Mouse (Mus musculus) hindbrain, embryonic 13.5 days (tissue): Measurements from ENCODE around the gene Ccl9. TPM values are rescaled to one million over a fixed set of nuclear protein-coding genes. Genes with fewer than 3 reads are reported as not detected.

ENCODE experiments used
- ATAC-seq: fragments of 200-750 bp; cut with Nextera tagmentation; 2 replicates; pipeline ENCODE4 v1.8.0; 2017; ENCODE audit warnings: moderate TSS enrichment; ENCODE audit not compliant: low FRiP score
- H3K27ac ChIP-seq: fragments of 300-500 bp; sonication (generic); 2 replicates; pipeline ENCODE4 v1.5.1; 2015; ENCODE audit warnings: inconsistent platforms, mild to moderate bottlenecking, moderate library complexity
- H3K27me3 ChIP-seq: fragments of 300-500 bp; sonication (generic); 2 replicates; pipeline ENCODE4 v1.6.1; 2015; ENCODE audit warnings: mild to moderate bottlenecking, inconsistent platforms
- H3K36me3 ChIP-seq: fragments of 300-500 bp; sonication (generic); 2 replicates; pipeline ENCODE4 v1.6.1; 2015; ENCODE audit warnings: mild to moderate bottlenecking, inconsistent platforms
- H3K4me1 ChIP-seq: fragments of 300-500 bp; sonication (generic); replicated peaks from 2 replicates; pipeline ENCODE4 v1.6.1; 2015; ENCODE audit warnings: inconsistent platforms
- H3K4me2 ChIP-seq: fragments of 300-500 bp; sonication (generic); 2 replicates; pipeline ENCODE4 v1.6.1; 2015; ENCODE audit warnings: inconsistent platforms, mild to moderate bottlenecking, moderate library complexity
- H3K4me3 ChIP-seq: fragments of 300-500 bp; sonication (generic); 2 replicates; pipeline ENCODE4 v1.5.1; 2015; ENCODE audit warnings: mild to moderate bottlenecking, inconsistent platforms
- H3K9ac ChIP-seq: fragments of 300-500 bp; sonication (generic); 2 replicates; pipeline ENCODE4 v1.6.1; 2015; ENCODE audit warnings: mild to moderate bottlenecking, inconsistent platforms
- H3K9me3 ChIP-seq: fragments of 300-500 bp; sonication (generic); 2 replicates; pipeline ENCODE4 v1.6.1; 2016; ENCODE audit warnings: inconsistent platforms
- WGBS: fragments of 180-500 bp; shearing (Covaris S2); methylation state at CpG from one replicate; pipeline ENCODE4 v1.1.7; 2015; 5-methylcytosine and 5-hydroxymethylcytosine counted together
- polyA plus RNA-seq: library from polyadenylated mRNA; unstranded; fragments of >200 nt; fragmentation: Nextera tagmentation; extraction: Ambion mirVana; gene quantifications from 2 replicates; pipeline ENCODE4 v1.2.1, GENCODE M21; 2015

Gene Ccl9
- polyA plus RNA-seq, 1 experiment from 2014 or later = 4.1 TPM

DNA sequence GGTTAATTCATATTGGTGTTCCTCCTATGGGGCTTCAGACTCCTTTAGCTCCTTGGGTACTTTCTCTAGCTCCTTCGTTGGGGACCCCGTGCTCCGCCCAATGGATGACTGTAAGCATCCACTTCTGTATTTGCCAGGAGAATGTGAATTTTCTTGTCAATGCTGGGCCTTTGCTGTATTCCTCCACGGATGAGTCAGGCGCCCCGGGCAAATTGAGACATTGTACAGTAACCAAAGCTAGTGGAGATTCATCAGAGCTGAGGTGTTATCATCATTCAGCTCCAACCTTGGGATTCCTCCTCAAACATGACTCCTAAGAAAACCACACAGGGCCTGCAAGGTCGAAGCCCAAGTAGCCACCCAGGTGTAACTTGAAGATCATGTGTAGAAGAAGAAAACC, 19.4 kb upstream of the Ccl9 start:
- ATAC-seq = no peak
- H3K4me3 ChIP-seq = no peak overlapping the region
- H3K9ac ChIP-seq = no peak overlapping the region
- no peaks in the 10 kb centered on the region for H3K9me3 ChIP-seq
- no peak overlapping the region for H3K27ac ChIP-seq
- no peaks in the 10 kb centered on the region for H3K36me3 ChIP-seq
- H3K4me2 ChIP-seq = no peak overlapping the region
- 92% methylated on average over 7 of the region's 7 CpGs for WGBS
- H3K4me1 ChIP-seq = no peaks in the 10 kb centered on the region
- no peaks in the 10 kb centered on the region for H3K27me3 ChIP-seq

DNA sequence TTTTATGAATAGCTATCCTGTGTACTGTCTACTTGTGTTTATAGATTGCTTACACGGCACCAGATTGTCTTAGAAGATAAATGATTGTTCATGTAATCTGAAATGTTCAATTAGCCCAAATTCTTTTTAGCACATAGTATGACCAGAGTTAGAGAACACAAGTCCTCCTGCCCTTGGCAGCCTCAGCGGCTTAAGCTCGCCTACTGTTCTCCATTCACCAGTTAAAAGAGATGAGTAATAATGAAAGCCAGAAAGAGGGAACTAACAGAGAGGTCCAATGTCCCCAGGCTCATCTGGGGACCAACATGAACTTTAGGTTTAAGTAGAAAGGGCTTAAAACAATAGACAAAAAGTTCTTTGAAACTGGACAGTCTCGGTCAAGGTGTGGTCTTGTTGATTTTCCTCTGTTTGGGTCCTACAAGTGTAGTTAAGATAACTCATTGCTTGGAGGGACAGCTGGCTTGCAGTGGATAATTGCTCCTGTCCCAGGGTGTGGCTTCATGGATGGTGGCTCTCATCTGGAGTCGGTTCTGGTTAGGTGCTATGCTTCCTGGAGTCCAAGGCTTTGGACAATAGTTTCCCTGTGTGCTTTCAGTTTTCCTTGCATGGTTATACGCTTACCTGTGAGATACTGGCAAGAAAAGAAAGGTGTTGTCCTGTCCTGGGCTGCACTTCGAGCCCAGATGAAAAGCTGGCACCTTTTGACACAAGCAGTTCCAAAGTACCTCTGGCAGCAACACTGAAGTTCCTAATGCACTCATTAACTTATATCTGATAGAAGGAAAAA, 17.4 kb upstream of the Ccl9 start:
- no peak overlapping the region for H3K4me2 ChIP-seq
- H3K4me3 ChIP-seq = no peak overlapping the region
- H3K9me3 ChIP-seq = no peaks in the 10 kb centered on the region
- no peaks in the 10 kb centered on the region for H3K36me3 ChIP-seq
- no peaks in the 10 kb centered on the region for H3K4me1 ChIP-seq
- WGBS = 88% methylated on average over 7 of the region's 7 CpGs
- no peaks in the 10 kb centered on the region for H3K27me3 ChIP-seq
- ATAC-seq = no peak
- H3K27ac ChIP-seq = no peak overlapping the region
- H3K9ac ChIP-seq = no peak overlapping the region

DNA sequence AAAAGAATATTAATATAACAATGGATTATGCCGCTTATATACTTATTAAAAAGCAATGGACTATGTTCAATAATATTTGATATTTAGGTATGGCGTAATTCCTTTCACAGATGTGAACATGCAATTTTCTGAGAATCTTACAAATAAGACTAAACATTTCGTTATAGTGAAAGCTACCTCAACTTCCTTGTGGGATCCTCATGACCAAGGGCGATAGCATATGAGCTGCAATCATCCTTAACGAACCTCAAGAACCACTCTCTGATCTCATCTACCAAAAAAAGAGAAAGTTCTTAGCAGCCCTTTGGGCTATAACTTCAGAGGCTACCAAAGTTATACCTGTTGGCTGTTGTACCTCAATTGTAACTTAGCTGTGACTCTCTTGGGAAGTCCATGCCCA, 15.0 kb upstream of the Ccl9 start:
- 90% methylated on average over 5 of the region's 5 CpGs for WGBS
- no peaks in the 10 kb centered on the region for H3K9me3 ChIP-seq
- no peaks in the 10 kb centered on the region for H3K4me1 ChIP-seq
- no peaks in the 10 kb centered on the region for H3K27me3 ChIP-seq
- no peak overlapping the region for H3K4me2 ChIP-seq
- no peak overlapping the region for H3K27ac ChIP-seq
- no peak overlapping the region for H3K9ac ChIP-seq
- no peak overlapping the region for H3K4me3 ChIP-seq
- H3K36me3 ChIP-seq = no peaks in the 10 kb centered on the region
- no peak for ATAC-seq

DNA sequence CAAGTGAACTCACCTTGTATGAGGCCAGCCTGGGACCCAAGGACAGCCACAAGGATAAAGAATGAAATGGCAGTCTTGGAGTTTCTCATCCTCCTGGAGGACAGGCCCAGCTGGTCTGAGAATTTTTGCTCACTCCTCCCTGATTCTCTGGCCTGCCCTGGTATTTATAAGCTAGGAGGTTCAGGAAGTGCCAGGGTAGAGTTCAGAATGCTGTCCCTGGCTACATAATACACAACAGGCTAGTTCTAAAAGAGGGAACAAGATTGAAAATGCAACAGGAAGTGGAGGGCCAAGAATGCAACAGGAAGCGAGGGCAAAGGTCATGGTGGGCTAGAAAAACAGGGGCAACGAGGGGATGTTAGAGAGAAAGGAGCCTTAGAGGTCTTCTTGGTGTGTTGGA, 14.4 kb upstream of the Ccl9 start, which contains the start of gene Ccl6:
TSS of gene Ccl6 (minus strand) at position 235 of the 400 bp plus-strand sequence.
- Histone ChIP-seq H3K4me1 (no peaks in the 10 kb centered on the region), H3K27me3 (no peaks in the 10 kb centered on the region), H3K9ac (no peak within 1 kb of the TSS), H3K36me3 (no peaks in the 10 kb centered on the region), H3K4me2 (no peak within 1 kb of the TSS), H3K9me3 (no peaks in the 10 kb centered on the region), H3K4me3 (no peak within 1 kb of the TSS), H3K27ac (no peak within 1 kb of the TSS)
- WGBS = 56% methylated on average over 2 of the region's 2 CpGs
- ATAC-seq = no peak

DNA sequence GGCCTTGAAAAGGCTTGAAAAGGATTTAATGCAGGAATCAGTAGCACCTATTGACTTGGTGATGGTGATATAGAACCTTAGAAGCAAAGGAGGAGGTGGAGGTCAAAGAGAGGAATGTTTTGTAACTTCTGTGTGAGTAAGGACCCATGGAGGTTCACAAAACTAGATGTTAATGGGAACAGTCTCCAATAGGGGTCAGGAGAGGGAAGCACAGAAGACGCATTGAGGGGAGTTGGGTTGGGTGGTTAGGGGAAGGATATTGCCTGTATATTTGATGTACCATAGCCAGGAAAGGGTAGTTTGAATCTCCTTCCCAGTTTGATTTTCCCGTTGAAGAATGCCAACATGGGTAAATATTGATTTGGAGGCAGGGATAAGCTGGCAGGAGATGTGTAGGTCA, 5.8 kb upstream of the Ccl9 start:
- WGBS = 90% methylated on average over 2 of the region's 2 CpGs
- no peaks in the 10 kb centered on the region for H3K36me3 ChIP-seq

DNA sequence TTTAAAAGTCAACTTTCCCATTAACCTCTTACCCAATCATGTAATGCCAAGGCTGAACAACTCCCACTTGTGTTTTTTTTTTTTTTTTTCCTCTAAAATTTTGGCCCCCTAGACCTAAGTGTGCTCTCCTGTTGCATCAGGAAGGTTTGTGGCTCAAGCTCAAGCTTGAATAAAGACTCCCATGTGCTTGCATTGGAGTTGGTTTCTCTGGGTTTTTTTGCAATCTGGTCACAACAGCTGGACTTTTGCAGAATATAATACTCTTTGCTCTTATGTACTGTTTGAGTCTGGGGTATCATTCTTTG, 5.0 kb upstream of the Ccl9 start:
- H3K4me3 ChIP-seq = no peak overlapping the region
- H3K9me3 ChIP-seq = no peaks in the 10 kb centered on the region
- no peaks in the 10 kb centered on the region for H3K36me3 ChIP-seq
- no peak overlapping the region for H3K4me2 ChIP-seq
- no peak overlapping the region for H3K27ac ChIP-seq
- H3K9ac ChIP-seq = no peak overlapping the region
- no peaks in the 10 kb centered on the region for H3K4me1 ChIP-seq
- no peaks in the 10 kb centered on the region for H3K27me3 ChIP-seq
- no peak for ATAC-seq

More for the DNA sequence above, 5.8 kb upstream of the Ccl9 start:
- H3K4me3 ChIP-seq = no peak overlapping the region
- no peak overlapping the region for H3K27ac ChIP-seq
- no peaks in the 10 kb centered on the region for H3K9me3 ChIP-seq
- no peaks in the 10 kb centered on the region for H3K4me1 ChIP-seq
- H3K9ac ChIP-seq = no peak overlapping the region
- no peak overlapping the region for H3K4me2 ChIP-seq
- no peak for ATAC-seq
- H3K27me3 ChIP-seq = no peaks in the 10 kb centered on the region

DNA sequence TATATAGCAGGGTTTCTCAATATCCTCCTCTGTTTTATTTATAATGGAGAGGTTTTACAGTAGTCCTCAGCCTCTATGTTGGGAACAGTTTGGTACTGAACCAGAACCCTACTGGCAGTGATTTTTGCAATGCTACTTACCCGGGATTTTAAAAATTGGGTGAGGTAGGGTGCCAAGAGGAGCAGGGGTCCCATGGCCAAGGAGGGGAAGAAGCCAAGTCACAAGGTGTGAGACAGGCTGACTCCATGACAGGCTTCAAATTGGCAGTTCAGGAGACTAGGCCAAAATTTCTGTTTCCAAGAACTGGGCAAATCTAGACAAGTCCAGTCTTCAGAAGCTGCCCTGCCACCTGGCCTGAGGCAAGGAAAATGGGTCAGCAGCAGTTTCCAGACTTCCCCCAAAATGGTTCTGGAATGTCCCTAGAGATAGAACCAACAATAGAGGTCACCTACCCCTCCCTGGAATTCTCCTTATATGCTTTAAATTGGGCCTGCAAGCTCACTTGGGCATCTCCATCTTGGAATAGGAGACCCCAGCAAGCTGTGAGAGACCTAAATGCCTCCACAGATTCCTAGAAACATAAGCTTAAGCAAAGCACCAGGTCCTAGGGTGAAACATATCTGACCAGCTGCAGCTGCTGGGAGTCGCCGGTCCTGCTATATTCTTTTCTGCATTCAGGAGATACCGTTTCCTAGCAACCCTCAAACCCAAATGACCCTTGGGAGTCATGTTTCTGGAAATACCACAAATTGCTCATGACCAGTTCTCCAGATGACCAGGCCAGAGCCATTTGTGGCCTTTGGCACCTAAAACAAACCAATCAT, 4.4 kb upstream of the Ccl9 start:
- no peak overlapping the region for H3K9ac ChIP-seq
- H3K27ac ChIP-seq = no peak overlapping the region
- H3K4me1 ChIP-seq = no peaks in the 10 kb centered on the region
- no peak overlapping the region for H3K4me3 ChIP-seq
- H3K27me3 ChIP-seq = no peaks in the 10 kb centered on the region
- 61% methylated on average over 4 of the region's 4 CpGs for WGBS
- no peak for ATAC-seq
- H3K36me3 ChIP-seq = no peaks in the 10 kb centered on the region
- H3K9me3 ChIP-seq = no peaks in the 10 kb centered on the region
- no peak overlapping the region for H3K4me2 ChIP-seq

DNA sequence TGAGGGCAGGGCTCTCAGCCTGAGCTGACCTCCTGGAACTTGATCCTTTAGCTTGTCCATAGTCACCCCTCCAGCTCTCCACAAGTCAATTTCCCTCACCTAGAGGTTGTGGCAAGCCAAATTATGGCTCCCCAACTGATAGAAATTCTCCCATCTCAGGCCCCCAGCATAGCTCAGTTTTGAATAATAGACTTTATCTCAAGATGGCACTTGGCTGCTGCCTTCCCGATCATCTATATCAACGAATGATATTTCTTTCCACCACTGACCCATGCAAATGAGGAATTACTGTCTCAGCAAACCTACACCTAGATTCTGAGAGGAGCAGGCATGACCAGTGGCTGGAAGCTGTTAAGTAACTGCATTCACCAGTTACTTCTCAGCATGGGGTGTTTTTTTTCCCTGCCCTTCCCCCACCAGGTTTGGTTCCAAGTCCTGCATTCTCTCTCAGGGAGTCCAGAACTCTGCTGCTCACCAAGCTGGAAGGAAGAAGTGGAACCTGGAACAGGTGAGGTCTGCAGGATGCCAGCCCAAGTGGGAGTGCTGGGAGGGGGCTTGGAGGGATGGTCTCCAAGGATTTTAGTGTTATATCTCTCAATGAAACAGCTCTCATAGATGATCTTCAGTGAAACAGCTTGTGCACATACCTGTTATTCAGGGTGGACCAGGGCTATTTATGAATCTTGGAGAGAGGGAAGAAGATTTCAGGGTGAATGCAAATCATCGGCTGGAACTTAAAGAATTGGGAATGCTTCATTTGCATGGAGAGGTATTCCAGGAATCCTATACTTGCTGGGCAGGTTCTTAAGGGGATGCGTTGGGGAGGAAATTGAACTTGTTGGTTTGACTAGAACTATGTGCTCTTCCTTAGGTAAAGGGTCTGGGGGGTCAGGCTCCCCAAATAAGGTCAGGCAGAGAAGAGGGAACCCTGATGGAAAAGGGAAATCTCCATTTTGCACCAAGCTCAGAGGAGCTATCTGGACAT, 3.5 kb upstream of the Ccl9 start:
- no peaks in the 10 kb centered on the region for H3K4me1 ChIP-seq
- H3K9ac ChIP-seq = no peak overlapping the region
- no peak for ATAC-seq
- no peaks in the 10 kb centered on the region for H3K36me3 ChIP-seq
- H3K9me3 ChIP-seq = no peaks in the 10 kb centered on the region
- H3K4me3 ChIP-seq = no peak overlapping the region
- H3K4me2 ChIP-seq = no peak overlapping the region
- 84% methylated on average over 4 of the region's 4 CpGs for WGBS
- H3K27ac ChIP-seq = no peak overlapping the region
- H3K27me3 ChIP-seq = no peaks in the 10 kb centered on the region

DNA sequence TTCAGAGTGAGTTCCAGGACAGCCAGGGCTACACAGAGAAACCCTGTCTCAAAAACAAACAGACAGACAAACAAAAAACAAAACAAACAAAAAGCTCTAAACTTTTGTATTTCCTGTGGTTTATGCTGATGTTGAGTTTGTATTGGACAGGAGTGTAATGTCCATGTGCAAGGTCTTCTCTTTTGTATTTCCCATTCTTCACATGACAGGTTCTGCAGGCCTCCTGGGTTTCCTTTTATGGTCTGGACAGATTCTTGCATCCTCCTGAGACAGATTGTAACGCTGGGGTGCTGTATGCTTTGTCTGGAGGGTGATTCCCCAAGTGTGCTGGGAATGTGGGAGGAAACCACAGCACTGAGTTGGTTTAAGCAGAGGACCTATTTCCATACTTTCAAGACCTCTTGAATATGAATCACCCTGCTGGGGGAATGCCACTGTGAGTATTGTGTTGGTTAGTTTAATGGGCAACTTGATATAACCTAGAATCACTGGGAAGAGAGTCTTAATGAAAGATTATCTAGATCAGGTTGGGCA, 2.3 kb upstream of the Ccl9 start:
- H3K4me2 ChIP-seq = no peak overlapping the region
- H3K36me3 ChIP-seq = no peaks in the 10 kb centered on the region
- no peaks in the 10 kb centered on the region for H3K9me3 ChIP-seq
- WGBS = 54% methylated on average over 1 of the region's 1 CpGs
- H3K4me1 ChIP-seq = no peaks in the 10 kb centered on the region
- no peak overlapping the region for H3K27ac ChIP-seq
- no peaks in the 10 kb centered on the region for H3K27me3 ChIP-seq
- ATAC-seq = no peak
- H3K9ac ChIP-seq = no peak overlapping the region
- H3K4me3 ChIP-seq = no peak overlapping the region

DNA sequence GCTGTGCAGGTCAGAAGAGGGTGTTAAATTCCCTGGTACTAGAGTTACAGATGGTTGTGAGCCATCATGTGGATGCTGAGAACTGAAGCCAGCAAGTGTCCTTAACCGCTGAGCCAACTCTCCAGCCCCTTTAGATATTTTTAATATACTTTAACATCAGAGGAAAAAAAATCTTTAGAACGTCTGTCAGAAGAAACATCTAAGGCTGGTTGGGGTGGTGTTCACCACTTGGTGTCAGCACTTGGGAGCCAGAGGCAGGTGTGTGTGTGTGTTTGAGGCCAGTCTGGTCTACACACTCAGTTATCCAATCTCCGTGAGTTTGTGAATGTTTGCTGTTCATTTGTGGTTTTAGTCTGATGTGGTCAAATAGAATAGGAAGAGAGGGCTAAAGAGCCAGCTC, 563 bp upstream of the Ccl9 start:
- Histone ChIP-seq H3K9me3 (no peaks in the 10 kb centered on the region), H3K36me3 (no peaks in the 10 kb centered on the region), H3K4me3 (no peak overlapping the region), H3K27me3 (no peaks in the 10 kb centered on the region), H3K27ac (no peak overlapping the region), H3K9ac (no peak overlapping the region), H3K4me2 (no peak overlapping the region), H3K4me1 (no peaks in the 10 kb centered on the region)
- 88% methylated on average over 3 of the region's 3 CpGs for WGBS
- no peak for ATAC-seq

DNA sequence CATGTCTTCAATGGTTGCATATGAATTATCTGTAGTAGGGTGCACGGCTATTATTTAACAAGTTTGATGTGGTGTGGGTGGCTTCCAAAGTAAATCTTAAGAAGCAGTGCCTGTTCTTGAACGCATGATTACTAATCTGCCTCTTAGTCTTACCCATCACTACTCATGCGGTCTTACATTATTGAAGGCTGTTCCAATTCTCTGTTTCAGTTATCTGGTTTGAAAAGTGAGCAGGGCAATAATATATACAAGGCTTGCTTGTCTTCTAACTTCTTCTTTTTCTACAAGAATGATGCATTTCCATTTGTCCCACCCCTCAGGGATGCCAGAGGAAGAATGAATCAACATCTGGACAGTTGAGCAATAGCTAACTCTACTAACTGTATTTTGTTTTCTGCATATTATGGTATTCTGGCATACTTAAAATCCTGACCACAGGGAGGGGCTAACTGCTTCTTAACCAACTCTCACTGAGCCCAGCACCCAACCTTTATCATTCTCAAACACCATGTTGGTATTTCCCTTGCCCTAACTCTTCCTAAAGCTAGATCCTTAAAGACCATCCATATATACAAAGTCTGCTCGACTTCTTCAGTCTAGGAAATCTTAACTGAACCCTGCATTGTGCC, 1.4 kb downstream of the Ccl9 start:
- Histone ChIP-seq H3K36me3 (no peaks in the 10 kb centered on the region), H3K9me3 (no peaks in the 10 kb centered on the region), H3K27me3 (no peaks in the 10 kb centered on the region), H3K9ac (no peak overlapping the region), H3K4me1 (no peaks in the 10 kb centered on the region), H3K4me2 (no peak overlapping the region), H3K27ac (no peak overlapping the region), H3K4me3 (no peak overlapping the region)
- 86% methylated on average over 4 of the region's 4 CpGs for WGBS
- no peak for ATAC-seq

DNA sequence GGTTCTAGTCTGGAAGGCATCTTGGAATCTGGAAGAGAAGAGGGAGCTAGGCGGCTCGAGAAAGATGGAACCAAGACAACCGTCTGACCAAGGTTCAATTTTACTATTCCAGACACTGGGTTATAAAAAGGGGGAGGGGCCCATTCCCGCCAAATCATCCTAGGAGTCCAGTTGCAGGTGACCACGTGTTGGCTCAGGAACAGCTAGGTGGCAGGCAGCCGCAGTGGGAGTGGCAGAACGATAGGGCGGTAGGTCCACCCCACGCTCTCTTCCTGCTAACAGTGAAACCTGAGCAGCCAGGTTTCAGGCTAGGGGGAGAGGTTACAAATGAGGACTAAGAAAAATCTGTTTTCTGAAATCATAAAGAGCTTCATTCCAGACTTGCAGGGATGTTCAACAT, 5.6 kb downstream of the Ccl9 start:
- 72% methylated on average over 9 of the region's 9 CpGs for WGBS
- no peak overlapping the region for H3K4me2 ChIP-seq
- no peak for ATAC-seq

More for the DNA sequence above, 5.6 kb downstream of the Ccl9 start:
- Histone ChIP-seq H3K9me3 (no peaks in the 10 kb centered on the region), H3K4me1 (no peaks in the 10 kb centered on the region), H3K9ac (no peak overlapping the region), H3K27me3 (no peaks in the 10 kb centered on the region), H3K36me3 (no peaks in the 10 kb centered on the region), H3K27ac (no peak overlapping the region), H3K4me3 (no peak overlapping the region)
